Mouse (Mus musculus) cerebellum, adult 2 months (tissue): ENCODE results near the gene 3110082J24Rik.

Experiments
- CTCF ChIP-seq: fragments of 200-500 bp; IDR thresholded peaks from 2 replicates; pipeline ENCODE4 v1.5.1; 2011; ENCODE audit warnings: low read depth, mild to moderate bottlenecking, control low read depth, low read length, moderate library complexity, borderline replicate concordance; ENCODE audit not compliant: insufficient read depth
- POLR2A ChIP-seq: fragments of 200-500 bp; IDR thresholded peaks from 2 replicates; pipeline ENCODE4 v1.6.1; 2011; ENCODE audit warnings: low read length, control low read depth, borderline replicate concordance; ENCODE audit not compliant: insufficient read depth

- TF ChIP-seq CTCF: no peak
- TF ChIP-seq POLR2A: no peak
These were observed 47.6 kb downstream of the 3110082J24Rik start for GRCm38 (mm10) chr5:30058216-30058731.
